Mouse (Mus musculus) cerebellum, postnatal 25 days (tissue): ENCODE data around the gene Scgb1a1.
"Not testable (repeated sequence)": the region's sequence is repeated elsewhere in the genome, so short reads cannot be mapped to it uniquely, and the experiment has no call there.

Experiments
- DNase-seq, 2 experiments: peaks; one replicate each; pipeline ENCODE4 v3.0.0; 2021; ENCODE audit warnings: mixed read lengths in 2 of 2

Scgb1a1 gene

GRCm38 (mm10) chr19:9100297-9101061, 12.7 kb upstream of the Scgb1a1 start:
- no peak for DNase-seq

- DNase-seq: no peak
Observed at GRCm38 (mm10) chr19:9099751-9100150, 12.0 kb upstream of the Scgb1a1 start.

- peak; percentile 44 to 65 for DNase-seq
Observed at GRCm38 (mm10) chr19:9097441-9097840, 9.7 kb upstream of the Scgb1a1 start.

- DNase-seq: no peak
Observed at GRCm38 (mm10) chr19:9095111-9095510, 7.4 kb upstream of the Scgb1a1 start.

- no peak for DNase-seq
Observed at GRCm38 (mm10) chr19:9090709-9091108, 3.0 kb upstream of the Scgb1a1 start.

- no peak for DNase-seq
Observed at GRCm38 (mm10) chr19:9090191-9090590, 2.4 kb upstream of the Scgb1a1 start.

GRCm38 (mm10) chr19:9083892-9084291, 3.9 kb downstream of the Scgb1a1 start:
- not testable (repeated sequence) for DNase-seq

GRCm38 (mm10) chr19:9083010-9083355, 4.8 kb downstream of the Scgb1a1 start:
- DNase-seq: no peak

- peak; percentile 83 to 89 for DNase-seq
Observed at GRCm38 (mm10) chr19:9082191-9083009, 5.4 kb downstream of the Scgb1a1 start.

- no peak for DNase-seq
Observed at GRCm38 (mm10) chr19:9081311-9082190, 6.2 kb downstream of the Scgb1a1 start.

GRCm38 (mm10) chr19:9079916-9080315, 7.8 kb downstream of the Scgb1a1 start:
- no peak for DNase-seq

GRCm38 (mm10) chr19:9076982-9077660, 10.6 kb downstream of the Scgb1a1 start:
- no peak for DNase-seq

GRCm38 (mm10) chr19:9076035-9076434, 11.7 kb downstream of the Scgb1a1 start:
- DNase-seq: no peak

GRCm38 (mm10) chr19:9075558-9075957, 12.2 kb downstream of the Scgb1a1 start:
- DNase-seq: no peak

- no peak for DNase-seq
Observed at GRCm38 (mm10) chr19:9074424-9074823, 13.3 kb downstream of the Scgb1a1 start.

GRCm38 (mm10) chr19:9073776-9074411, 13.9 kb downstream of the Scgb1a1 start:
- no peak for DNase-seq

GRCm38 (mm10) chr19:9072157-9072530, 15.6 kb downstream of the Scgb1a1 start:
- no peak for DNase-seq

- peak; percentile 46 to 67 for DNase-seq
Observed at GRCm38 (mm10) chr19:9071456-9072156, 16.2 kb downstream of the Scgb1a1 start.

- no peak for DNase-seq
Observed at GRCm38 (mm10) chr19:9070316-9070715, 17.4 kb downstream of the Scgb1a1 start.

- DNase-seq: peak in 1 of 2 experiments; percentile 18
Observed at GRCm38 (mm10) chr19:9069687-9070307, 18.0 kb downstream of the Scgb1a1 start.

- DNase-seq: no peak
Observed at GRCm38 (mm10) chr19:9067292-9067691, 20.5 kb downstream of the Scgb1a1 start.
